Mouse (Mus musculus) MN1 (cell line): ENCODE measurements at regions not wholly inside any gene's neighbourhood (a gene's known extent, or its start where the extent isn't known, plus 50 kb on each side); places are given as distances from the start of the nearest gene placed in this dataset.

ENCODE experiments used
- DNase-seq: peaks from one replicate; pipeline ENCODE4 v3.0.0-alpha.2; 2016; ENCODE audit warnings: low spot score

GRCm38 (mm10) chr13:98579731-98580130 is 57.5 kb downstream of the Tmem174 start:
- DNase-seq, result no peak

GRCm38 (mm10) chr13:98578426-98579066 is 58.7 kb downstream of the Tmem174 start:
- DNase-seq, result no peak

GRCm38 (mm10) chr13:98576061-98576460 is 61.1 kb downstream of the Tmem174 start:
- no peak for DNase-seq

DNA sequence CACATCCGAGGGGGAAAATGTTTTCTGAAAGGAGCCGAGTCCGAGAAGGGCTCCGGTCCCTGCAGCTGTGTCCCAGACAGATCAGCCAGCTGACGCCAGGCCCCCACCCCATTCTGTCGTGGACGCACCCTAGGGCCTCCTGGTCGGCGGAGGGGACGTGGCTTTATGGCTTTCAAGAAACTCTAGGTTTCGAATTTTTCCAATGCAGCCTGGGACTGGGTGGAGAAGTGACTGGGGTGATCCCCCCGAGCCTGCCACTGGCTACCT is 63.2 kb downstream of the Tmem174 start:
- DNase-seq, result no peak

GRCm38 (mm10) chr13:98573261-98574056 is 63.8 kb downstream of the Tmem174 start:
- DNase-seq, result no peak

DNA sequence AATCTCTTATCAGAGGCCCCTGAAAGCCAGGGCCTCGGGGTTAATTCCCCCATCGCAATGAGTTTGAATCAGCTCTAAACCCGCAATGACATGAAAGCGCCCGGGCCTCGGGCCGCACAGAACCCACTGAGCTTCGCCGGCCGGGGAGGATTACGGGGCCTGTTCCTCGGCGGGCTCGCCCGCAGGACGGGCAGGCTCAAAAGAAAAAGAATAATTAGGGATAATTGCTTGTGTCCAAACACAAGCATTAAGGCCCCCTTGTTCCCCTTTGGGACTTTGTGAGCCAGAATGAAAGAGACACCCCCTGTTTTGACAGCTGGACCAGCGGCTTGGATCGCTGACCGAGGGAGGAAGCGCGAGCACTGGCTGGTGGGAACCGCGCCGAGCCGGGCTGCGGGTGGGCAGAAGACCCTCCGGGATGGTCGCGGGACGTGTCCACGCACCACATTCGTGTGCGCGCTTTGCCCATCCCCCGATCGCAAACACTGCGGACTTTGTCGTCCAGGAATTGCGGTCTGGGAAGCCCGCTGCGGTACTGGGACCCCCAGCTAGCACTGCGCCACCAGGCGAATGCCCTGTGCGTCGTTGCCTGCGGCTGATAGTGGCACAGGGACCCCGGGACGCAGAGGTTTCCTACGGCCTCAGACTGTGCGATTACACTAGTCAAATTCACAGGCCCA is 64.5 kb downstream of the Tmem174 start:
- no peak for DNase-seq

DNA sequence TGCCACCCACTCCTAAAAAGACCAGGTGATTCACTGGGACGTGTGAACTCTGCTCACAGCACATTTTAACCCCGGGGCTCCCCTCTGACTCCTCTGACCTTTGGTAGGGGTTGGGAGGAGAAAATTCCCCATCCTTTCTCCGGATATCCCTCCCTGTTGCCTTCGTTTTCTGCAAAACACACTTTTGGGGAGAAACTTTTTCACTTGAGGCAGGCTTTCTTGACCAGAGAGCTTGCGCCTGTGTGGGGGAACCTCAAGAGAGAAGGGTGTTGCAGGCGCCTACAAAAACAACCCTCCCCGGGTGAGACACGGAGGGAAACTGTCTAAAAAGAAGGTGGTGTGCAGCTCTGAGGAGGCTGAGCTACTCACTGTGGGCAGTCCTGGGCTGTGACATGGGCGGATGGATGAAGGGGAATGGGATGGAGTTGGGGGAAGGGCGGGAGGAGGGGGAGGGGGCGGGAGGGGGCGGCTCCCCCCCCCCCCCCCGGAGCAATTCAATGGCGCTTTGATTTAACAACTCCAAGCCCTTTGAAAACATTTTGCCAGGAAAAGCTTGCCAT is 65.1 kb downstream of the Tmem174 start:
- no peak for DNase-seq

DNA sequence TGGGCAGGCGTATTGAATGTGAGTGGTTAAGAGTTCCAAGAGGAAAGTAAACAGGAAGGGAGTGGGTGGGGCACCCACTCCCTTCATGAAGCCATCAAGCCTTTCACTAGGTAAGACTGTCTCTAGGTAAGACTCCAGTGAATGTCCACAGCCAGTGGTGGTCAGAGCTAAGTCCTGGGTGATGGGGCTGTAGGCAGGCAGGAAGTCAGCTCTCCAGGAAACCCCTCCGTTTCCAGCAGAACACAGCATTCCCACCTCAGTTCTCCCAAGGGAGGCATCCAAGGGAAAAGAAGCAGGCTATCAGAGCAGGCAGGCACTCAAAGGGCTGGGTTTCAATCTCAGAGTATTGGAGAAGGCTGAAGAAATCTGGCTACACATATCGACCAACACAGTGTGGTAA is 66.2 kb downstream of the Tmem174 start:
- DNase-seq, result no peak

GRCm38 (mm10) chr13:98555693-98556092 is 63.9 kb upstream of the Gm10320 start:
- DNase-seq, result no peak

DNA sequence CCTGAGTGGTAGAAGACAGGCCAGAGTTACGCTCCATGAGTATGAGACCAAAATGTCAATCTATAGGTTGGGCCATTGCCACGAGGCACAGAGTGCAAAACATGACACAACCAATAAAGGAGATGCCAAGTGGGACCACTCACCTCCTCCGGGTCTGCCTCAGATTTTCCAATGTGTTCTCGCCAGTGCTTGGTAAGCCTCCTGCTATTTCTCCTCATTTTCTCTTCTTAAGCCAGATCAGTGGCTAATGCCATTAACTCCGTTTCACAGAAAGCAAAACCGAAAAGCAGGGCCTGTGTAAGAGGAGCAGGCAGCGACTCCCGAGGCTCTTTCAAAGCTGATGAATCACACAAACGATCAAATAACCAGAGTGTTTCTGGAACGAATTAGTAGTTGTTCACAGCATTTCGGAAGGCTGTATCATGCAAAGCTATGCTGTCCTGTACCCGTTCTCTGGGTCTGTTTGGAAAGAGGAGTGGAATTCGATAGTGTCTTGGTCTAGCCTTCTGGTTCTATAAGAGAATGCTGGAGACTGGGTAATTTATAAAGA is 59.7 kb upstream of the Gm10320 start:
- peak; percentile 75 for DNase-seq

DNA sequence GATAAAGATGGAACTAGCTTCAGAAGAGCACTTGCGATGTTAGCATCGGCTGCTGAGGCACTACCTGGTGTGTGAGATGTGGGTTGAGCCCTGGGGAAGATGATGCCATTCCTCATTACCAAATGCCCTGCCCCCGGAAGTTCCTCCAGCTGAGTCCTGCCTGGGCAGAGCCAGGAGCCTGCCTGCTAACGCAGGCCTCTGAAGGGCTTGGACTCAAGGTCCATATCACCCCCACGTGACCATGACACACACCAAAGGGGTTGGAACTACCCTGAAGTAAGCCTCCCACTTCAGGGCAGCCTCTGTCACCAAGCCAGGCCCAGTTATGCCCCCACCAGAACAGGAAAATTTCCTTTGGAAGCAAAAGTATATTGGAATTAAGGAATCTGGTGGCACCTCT is 55.4 kb upstream of the Gm10320 start:
- no peak for DNase-seq

DNA sequence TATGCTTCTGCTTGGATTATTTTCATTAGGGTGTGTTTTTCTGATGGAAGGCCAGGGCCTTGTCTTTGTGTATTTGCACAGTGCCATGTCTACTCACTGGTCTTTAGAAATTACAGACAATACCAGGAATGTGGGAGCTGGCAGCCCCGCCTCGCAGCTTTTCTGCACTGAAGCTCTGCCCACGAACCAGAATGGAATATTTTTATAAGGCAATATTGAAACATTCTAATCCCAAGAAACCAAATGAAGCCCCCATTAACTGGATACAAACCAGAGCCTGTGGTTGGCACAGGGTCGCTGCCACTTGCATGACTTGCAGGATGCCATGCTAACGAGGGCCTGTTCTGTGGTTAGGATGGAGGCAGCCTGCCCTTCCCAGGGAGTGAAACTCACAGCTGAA is 54.3 kb upstream of the Gm10320 start:
- no peak for DNase-seq

GRCm38 (mm10) chr13:98545398-98545797 is 53.6 kb upstream of the Gm10320 start:
- DNase-seq, result no peak

- no peak for DNase-seq
Observed at GRCm38 (mm10) chr13:98544051-98544450, 52.2 kb upstream of the Gm10320 start.
